Mouse (Mus musculus) forebrain, embryonic 14.5 days (tissue): ENCODE measurements around the gene Tnfrsf1b. TPM values are rescaled to one million over a fixed set of nuclear protein-coding genes. Genes with fewer than 3 reads are reported as not detected.

Experiments
- ATAC-seq: fragments of 200-750 bp; cut with Nextera tagmentation; 2 replicates; pipeline ENCODE4 v1.8.0; 2017; ENCODE audit warnings: mild to moderate bottlenecking, moderate library complexity
- DNase-seq: peaks from one replicate; pipeline ENCODE4 v3.0.0-alpha.2; 2015; ENCODE audit warnings: low spot score
- H3K27ac ChIP-seq: fragments of 300-500 bp; sonication (generic); 2 replicates; pipeline ENCODE4 v1.5.1; 2014; ENCODE audit warnings: low read depth, mild to moderate bottlenecking, control low read depth, low read length, moderate library complexity
- H3K27me3 ChIP-seq: fragments of 300-500 bp; sonication (generic); replicated peaks from 2 replicates; pipeline ENCODE4 v1.6.1; 2014; ENCODE audit warnings: low read length, control low read depth, mixed read lengths; ENCODE audit not compliant: control insufficient read depth, insufficient read depth
- H3K36me3 ChIP-seq: fragments of 300-500 bp; sonication (generic); 2 replicates; pipeline ENCODE4 v1.6.1; 2014; ENCODE audit warnings: low read length, control low read depth; ENCODE audit not compliant: control insufficient read depth, insufficient read depth
- H3K4me1 ChIP-seq: fragments of 300-500 bp; sonication (generic); 2 replicates; pipeline ENCODE4 v1.6.1; 2014; ENCODE audit warnings: antibody characterized with exemption, low read length, control low read depth; ENCODE audit not compliant: control insufficient read depth, insufficient read depth
- H3K4me2 ChIP-seq: fragments of 300-500 bp; sonication (generic); 2 replicates; pipeline ENCODE4 v1.6.1; 2014; ENCODE audit warnings: mild to moderate bottlenecking, control low read depth, low read length
- H3K4me3 ChIP-seq: fragments of 300-500 bp; sonication (generic); 2 replicates; pipeline ENCODE4 v1.5.1; 2014; ENCODE audit warnings: low read depth, low read length, control low read depth
- H3K9ac ChIP-seq: fragments of 300-500 bp; sonication (generic); 2 replicates; pipeline ENCODE4 v1.6.1; 2014; ENCODE audit warnings: mild to moderate bottlenecking, low read length, control low read depth, moderate library complexity
- H3K9me3 ChIP-seq: fragments of 300-500 bp; sonication (generic); replicated peaks from 2 replicates; pipeline ENCODE4 v1.6.1; 2016; ENCODE audit warnings: low read length, control low read depth, mixed read lengths; ENCODE audit not compliant: control insufficient read depth
- WGBS: fragments of 180-500 bp; shearing (Covaris S2); extraction: QIAGEN DNeasy Blood & Tissue Kit; methylation state at CpG from one replicate; pipeline ENCODE4 v1.1.7; 2014; 5-methylcytosine and 5-hydroxymethylcytosine counted together
- polyA plus RNA-seq: library from polyadenylated mRNA; unstranded; fragments of >200 nt; fragmentation: Nextera tagmentation; extraction: Ambion mirVana; gene quantifications from 2 replicates; pipeline ENCODE4 v1.2.1, GENCODE M21; 2014

The Tnfrsf1b gene
- polyA plus RNA-seq, 1 experiment from 2014 or later, result 1.9 TPM

DNA sequence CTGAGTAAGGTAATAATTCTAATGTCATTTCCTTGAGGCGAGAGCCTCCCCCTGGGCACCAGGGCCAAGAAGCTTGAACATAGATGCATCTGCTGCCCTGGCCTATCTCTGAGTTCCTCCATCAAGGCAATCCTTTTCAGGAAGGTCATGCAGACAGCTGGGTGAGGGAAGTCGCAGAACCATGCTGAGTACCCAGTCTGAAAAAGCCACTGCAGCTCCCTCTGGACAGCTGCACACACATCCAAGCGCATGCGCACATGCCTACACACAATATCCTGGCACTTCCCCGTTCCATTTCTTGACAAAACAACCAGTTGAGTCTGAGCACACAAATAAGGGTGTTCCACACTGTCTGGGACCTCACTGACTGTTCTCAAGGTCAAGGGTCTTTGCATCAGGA is 14.9 kb downstream of the Tnfrsf1b start:
- ATAC-seq, result no peak
- DNase-seq, result no peak
- Histone ChIP-seq H3K27me3 (no peaks in the 10 kb centered on the region), H3K4me3 (no peak overlapping the region), H3K27ac (no peak overlapping the region), H3K4me1 (no peaks in the 10 kb centered on the region), H3K9me3 (no peaks in the 10 kb centered on the region), H3K4me2 (no peak overlapping the region), H3K9ac (no peak overlapping the region), H3K36me3 (no peaks in the 10 kb centered on the region)
- 88% methylated on average over 5 of the region's 5 CpGs for WGBS

DNA sequence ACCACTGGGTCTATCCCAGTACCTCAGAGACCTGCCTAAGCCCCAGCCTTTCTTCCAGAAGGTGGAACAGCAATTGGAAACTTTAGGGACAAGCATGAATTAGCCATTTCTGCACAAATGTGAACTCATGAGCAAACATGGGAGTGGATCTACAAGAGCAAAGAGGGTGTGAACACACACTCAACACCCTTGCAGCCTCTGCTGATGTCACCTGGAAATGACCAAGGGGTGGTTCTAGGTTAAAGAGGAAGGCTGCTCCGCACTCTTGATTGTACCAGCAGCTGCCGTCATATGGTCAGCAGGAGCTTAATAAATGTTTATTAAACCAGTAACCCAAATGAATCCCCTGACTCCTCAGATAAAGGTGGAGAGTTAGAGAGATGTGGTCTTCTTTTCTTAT is 16.0 kb downstream of the Tnfrsf1b start:
- 90% methylated on average over 2 of the region's 2 CpGs for WGBS
- H3K4me2 ChIP-seq, result no peak overlapping the region
- no peaks in the 10 kb centered on the region for H3K9me3 ChIP-seq
- no peaks in the 10 kb centered on the region for H3K36me3 ChIP-seq
- no peak overlapping the region for H3K9ac ChIP-seq
- no peaks in the 10 kb centered on the region for H3K27me3 ChIP-seq
- no peak overlapping the region for H3K4me3 ChIP-seq
- ATAC-seq (no peak), DNase-seq (no peak)
- H3K27ac ChIP-seq, result no peak overlapping the region
- H3K4me1 ChIP-seq, result no peaks in the 10 kb centered on the region

DNA sequence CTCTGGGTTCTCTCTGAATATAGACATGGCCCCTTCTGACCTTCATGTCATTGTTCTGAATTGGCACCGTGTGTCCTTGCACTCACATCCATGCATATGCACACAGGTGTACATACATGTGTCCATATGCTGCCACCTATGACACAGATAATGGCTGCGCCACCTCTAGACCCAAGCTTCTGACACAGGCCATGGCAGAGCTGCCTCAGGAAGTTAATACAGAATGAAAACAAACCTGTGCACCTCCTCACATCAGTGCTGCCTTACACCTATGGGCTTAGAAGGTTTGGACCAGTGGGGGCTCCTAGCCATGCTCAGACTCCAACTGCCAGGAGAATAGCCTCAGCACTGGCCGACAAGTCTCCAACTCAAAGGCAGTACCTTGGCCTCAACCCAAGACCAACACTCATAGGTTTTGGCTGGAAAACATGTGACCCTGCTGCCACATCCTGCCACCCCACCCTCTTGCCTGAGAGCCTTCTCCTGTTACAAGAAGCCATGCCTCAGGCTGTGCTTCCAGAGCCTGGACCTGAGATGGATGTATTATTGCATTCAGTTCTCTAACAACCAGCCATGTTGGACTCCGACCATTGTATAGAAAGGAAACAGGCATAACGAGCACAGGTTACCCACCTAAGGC is 17.0 kb downstream of the Tnfrsf1b start:
- no peak overlapping the region for H3K9ac ChIP-seq
- no peak overlapping the region for H3K27ac ChIP-seq
- H3K9me3 ChIP-seq, result no peaks in the 10 kb centered on the region
- no peaks in the 10 kb centered on the region for H3K36me3 ChIP-seq
- ATAC-seq (no peak), DNase-seq (no peak)
- H3K4me2 ChIP-seq, result no peak overlapping the region
- 85% methylated on average over 5 of the region's 5 CpGs for WGBS
- H3K27me3 ChIP-seq, result no peaks in the 10 kb centered on the region
- no peak overlapping the region for H3K4me3 ChIP-seq
- H3K4me1 ChIP-seq, result no peaks in the 10 kb centered on the region

DNA sequence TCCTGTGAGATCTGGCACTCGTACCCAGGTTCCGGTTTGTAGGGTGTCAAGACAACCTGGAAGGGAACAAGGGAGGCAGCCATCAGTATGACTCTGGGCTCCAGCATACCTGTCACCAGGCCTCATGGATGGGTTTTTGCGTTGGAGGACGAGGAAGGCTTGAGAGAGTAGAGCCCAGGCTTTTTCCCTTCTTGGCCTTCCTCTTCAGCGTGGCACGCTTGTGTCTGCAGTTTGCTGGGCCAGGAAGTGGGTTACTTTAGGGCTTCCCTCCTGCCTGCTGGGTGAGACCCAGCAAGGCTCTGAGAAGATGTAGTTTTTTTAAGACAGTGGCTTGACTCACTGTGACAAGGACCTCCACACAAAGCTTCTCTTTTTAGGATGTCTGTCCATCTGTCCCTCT is 17.6 kb downstream of the Tnfrsf1b start:
- no peak overlapping the region for H3K9ac ChIP-seq
- H3K36me3 ChIP-seq, result no peaks in the 10 kb centered on the region
- H3K9me3 ChIP-seq, result no peaks in the 10 kb centered on the region
- H3K4me3 ChIP-seq, result no peak overlapping the region
- no peak overlapping the region for H3K4me2 ChIP-seq
- no peaks in the 10 kb centered on the region for H3K4me1 ChIP-seq
- ATAC-seq (no peak), DNase-seq (no peak)
- WGBS, result 90% methylated on average over 6 of the region's 6 CpGs
- no peak overlapping the region for H3K27ac ChIP-seq
- H3K27me3 ChIP-seq, result no peaks in the 10 kb centered on the region

DNA sequence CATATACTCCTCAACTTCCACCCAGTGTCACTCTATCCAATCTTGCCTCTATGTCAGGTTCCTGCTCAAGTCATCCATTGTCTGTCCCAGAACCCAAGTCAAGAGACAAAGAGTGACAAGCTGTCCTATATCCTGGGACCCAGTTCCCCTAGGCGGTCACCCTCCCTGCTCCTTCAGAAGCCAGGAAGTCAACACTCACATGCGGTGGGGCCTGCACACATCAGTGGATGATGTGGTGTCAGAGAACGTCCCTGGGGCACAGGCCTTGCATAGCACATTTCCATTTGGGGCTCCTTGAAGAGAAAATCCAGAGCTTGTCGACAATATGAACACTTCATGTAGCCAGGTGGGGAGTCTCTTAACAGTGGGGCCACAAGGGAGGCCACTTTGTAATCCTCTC is 22.1 kb downstream of the Tnfrsf1b start:
- Histone ChIP-seq H3K4me3 (no peak overlapping the region), H3K36me3 (no peaks in the 10 kb centered on the region), H3K27ac (no peak overlapping the region), H3K27me3 (no peaks in the 10 kb centered on the region), H3K4me2 (no peak overlapping the region), H3K9me3 (no peaks in the 10 kb centered on the region), H3K9ac (no peak overlapping the region), H3K4me1 (no peaks in the 10 kb centered on the region)
- DNase-seq, result no peak
- ATAC-seq, result no peak
- WGBS, result 85% methylated on average over 4 of the region's 4 CpGs

DNA sequence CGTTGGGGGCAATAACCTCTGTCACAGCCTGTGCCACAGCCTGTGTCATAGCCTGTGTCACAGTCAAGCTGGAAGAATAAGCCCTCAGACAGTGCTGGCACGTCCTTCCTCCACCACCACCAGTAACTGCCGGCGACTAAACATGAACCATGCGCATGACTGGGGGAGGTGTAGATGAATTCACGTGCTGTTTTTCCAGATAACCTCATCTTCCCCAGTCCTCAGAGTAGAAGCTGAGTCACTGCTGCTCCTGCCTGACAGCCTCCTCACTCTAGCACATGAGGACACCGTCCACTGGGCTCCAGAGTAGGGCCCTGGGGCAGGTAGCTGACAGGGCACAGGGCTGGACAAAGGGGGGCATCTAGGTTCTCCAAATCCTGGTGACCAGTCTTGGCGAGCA is 24.6 kb downstream of the Tnfrsf1b start:
- no peaks in the 10 kb centered on the region for H3K9me3 ChIP-seq
- no peak for ATAC-seq
- no peak for DNase-seq
- H3K27ac ChIP-seq, result no peak overlapping the region
- H3K36me3 ChIP-seq, result no peaks in the 10 kb centered on the region
- H3K4me1 ChIP-seq, result no peaks in the 10 kb centered on the region
- H3K27me3 ChIP-seq, result no peaks in the 10 kb centered on the region
- no peak overlapping the region for H3K9ac ChIP-seq
- 87% methylated on average over 8 of the region's 8 CpGs for WGBS
- H3K4me3 ChIP-seq, result no peak overlapping the region
- no peak overlapping the region for H3K4me2 ChIP-seq

DNA sequence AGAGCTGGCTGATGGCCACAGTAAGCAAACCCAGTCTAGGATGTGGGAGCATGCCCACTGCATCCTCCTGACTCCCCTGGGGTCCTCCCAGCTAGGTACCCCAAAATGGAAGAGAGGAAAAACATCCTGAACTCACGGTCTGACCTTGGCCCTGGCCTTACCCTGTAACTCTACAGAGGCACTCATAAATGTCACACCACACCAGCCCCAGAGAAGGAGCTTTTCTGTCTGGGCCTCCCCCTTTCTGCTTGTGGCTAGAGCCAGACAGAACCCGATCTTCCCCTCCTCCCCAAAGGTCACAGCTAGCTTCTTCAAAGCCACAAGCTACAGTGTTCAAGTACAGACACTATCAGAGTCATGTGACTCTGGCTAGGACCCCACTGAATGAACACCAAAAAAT is 25.3 kb downstream of the Tnfrsf1b start:
- 75% methylated on average over 2 of the region's 2 CpGs for WGBS
- Histone ChIP-seq H3K9ac (no peak overlapping the region), H3K27ac (no peak overlapping the region), H3K4me1 (no peaks in the 10 kb centered on the region), H3K4me2 (no peak overlapping the region), H3K4me3 (no peak overlapping the region), H3K9me3 (no peaks in the 10 kb centered on the region), H3K27me3 (no peaks in the 10 kb centered on the region), H3K36me3 (no peaks in the 10 kb centered on the region)
- DNase-seq, result no peak
- ATAC-seq, result no peak

DNA sequence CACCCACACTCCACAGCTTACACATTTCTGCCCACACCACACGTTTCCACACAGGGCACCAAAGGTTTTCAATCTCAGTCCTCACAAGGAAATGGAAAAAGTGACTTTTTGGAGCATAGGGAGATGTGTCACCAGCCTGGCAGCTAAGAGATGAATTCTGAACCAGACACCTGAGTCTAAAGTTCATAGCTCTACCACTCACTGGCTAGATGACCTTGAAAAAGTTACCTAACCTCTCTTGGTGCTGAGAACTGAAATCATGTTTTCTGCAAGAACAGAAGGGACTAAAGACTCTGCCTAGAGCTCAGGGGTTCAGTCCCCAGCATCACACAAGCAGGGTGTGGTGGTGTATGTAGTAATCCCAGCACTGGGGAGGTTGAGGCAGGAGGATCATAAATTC is 26.7 kb downstream of the Tnfrsf1b start:
- no peaks in the 10 kb centered on the region for H3K4me1 ChIP-seq
- no peak overlapping the region for H3K27ac ChIP-seq
- no peaks in the 10 kb centered on the region for H3K9me3 ChIP-seq
- no peak overlapping the region for H3K4me2 ChIP-seq
- H3K9ac ChIP-seq, result no peak overlapping the region
- H3K4me3 ChIP-seq, result no peak overlapping the region
- ATAC-seq (no peak), DNase-seq (no peak)
- WGBS, result 66% methylated on average over 1 of the region's 1 CpGs
- no peaks in the 10 kb centered on the region for H3K27me3 ChIP-seq
- no peaks in the 10 kb centered on the region for H3K36me3 ChIP-seq

DNA sequence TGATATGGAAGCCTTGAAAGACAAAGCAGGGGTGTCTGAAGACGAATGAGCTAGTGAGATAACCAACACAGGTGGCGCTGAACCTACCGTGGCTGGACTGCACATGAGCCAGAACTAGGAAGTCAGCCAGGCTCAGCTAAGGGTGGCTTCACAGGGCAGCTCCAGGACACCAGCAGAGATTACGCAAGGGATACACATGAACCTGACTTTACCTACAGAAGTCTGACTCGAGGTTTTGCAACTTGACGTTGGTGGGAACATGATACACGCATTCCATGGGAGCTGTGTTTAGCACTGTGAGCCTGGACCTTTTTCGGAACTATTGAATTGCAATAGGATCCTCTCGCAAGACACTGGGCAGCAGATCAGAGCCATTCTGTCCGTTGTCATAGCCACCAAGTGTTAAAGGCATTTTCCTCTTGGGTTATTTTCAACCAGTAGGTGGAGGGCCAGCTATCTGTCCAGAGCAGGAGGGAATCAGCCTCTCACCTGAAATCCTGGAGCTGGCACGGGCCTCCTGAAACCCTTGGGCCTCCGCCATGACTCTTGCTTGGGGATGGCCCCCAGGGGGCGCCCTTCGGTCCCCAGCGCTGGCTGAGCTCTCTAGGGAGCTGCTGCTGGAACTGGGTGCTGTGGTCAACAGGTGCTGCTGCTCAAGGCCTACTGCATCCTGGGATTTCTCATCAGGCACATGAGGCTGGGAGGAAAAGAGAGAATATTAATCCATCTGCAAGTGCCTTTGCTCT is 27.3 kb downstream of the Tnfrsf1b start:
- ATAC-seq (no peak), DNase-seq (no peak)
- no peak overlapping the region for H3K27ac ChIP-seq
- H3K9me3 ChIP-seq, result no peaks in the 10 kb centered on the region
- H3K27me3 ChIP-seq, result no peaks in the 10 kb centered on the region
- WGBS, result 63% methylated on average over 15 of the region's 15 CpGs
- H3K4me1 ChIP-seq, result no peaks in the 10 kb centered on the region
- H3K4me2 ChIP-seq, result no peak overlapping the region
- H3K9ac ChIP-seq, result no peak overlapping the region
- no peaks in the 10 kb centered on the region for H3K36me3 ChIP-seq
- H3K4me3 ChIP-seq, result no peak overlapping the region
